Mouse (Mus musculus): ENCODE data around the gene A430089I19Rik.
"Not testable (repeated sequence)": the region's sequence is repeated elsewhere in the genome, so short reads cannot be mapped to it uniquely, and the experiment has no call there.

A430089I19Rik gene

GRCm38 (mm10) chr5:94306696-94307095 is at the start of gene A430089I19Rik:
Gene A430089I19Rik, minus strand, starts transcription at chr5:94306796.
- in situ Hi-C loops (cut with MboI): not testable (repeated sequence)

DNA sequence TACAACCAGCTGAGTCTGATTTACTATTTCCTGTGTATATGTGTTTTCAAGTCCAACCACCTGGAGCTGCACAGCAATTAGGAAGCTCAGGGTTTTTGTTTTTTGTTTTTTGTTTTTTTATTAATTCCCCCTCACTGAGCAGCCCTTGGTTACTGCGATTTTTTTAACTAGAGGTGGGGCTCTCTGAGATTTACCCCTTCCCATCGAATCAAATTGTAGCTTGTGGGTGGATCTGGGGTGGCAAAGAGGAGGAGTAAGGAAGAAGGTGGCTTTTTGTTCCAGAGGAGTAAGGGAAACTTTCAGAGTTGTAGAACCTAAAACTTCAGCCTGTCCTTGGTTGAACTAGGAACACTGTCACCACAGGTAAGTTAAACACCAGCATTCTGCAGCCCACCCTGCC is 32.9 kb upstream of the A430089I19Rik start, which contains the start of gene AA792892:
AA792892 (plus strand) TSS at position 301 of the 400 bp plus-strand sequence.
- in situ Hi-C loops (cut with MboI): not testable (repeated sequence)

DNA sequence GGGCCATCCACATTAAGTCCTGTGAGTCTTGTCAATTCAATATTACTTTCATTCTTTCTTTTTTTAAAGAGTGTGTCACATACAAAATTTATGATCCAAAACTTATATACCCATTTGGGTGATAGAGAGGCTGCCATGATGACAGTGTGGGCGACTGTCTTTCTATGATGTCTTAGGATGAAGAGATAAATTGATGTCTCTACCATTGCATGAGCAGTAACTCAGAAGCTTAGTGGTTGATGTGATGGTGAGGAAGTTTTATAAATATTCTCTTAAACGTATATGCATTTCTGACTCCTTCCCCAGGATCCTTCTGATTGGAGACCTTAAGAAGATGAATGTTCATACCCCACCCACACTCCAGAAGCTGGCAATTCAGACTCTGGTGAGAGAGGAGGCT is 7.5 kb upstream of the A430089I19Rik start, which contains the start of gene Gm6502:
Gm6502 (plus strand) TSS at position 301 of the 400 bp plus-strand sequence.
- in situ Hi-C loops (cut with MboI): not testable (repeated sequence)

All from mature B cell (primary cell).